Mouse (Mus musculus) layer of hippocampus, postnatal 14 days (tissue): ENCODE measurements at regions not wholly inside any gene's neighbourhood (a gene's known extent, or its start where the extent isn't known, plus 50 kb on each side); places are given as distances from the start of the nearest gene placed in this dataset.
"Not testable (repeated sequence)": the region's sequence is repeated elsewhere in the genome, so short reads cannot be mapped to it uniquely, and the experiment has no call there.

Experiments used
- DNase-seq, 2 experiments: peaks; one replicate each; pipeline ENCODE4 v3.0.0; 2021 to 2022; ENCODE audit warnings: low spot score in 2 of 2, mixed read lengths in 1 of 2

DNA sequence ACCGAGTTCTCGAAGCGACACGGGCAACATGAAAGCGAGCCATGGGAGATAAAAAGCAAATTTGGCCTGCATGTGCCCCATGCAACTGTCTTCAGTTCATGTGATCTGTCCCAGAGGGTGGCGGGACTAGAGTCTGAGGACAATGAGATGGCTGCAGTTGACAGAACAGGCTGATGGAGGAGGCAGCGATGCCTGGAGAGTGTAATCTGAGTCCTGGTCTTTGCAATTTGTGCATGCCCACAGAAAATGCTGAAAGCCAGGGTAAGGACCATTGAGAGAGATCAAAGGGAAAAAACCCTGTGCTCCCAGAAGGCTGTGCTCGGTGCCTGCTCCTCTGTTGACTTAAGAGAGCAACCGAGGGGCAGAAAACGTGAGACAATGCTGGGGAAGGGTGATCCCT, 624.8 kb upstream of the BB014433 start:
- DNase-seq: no peak

DNA sequence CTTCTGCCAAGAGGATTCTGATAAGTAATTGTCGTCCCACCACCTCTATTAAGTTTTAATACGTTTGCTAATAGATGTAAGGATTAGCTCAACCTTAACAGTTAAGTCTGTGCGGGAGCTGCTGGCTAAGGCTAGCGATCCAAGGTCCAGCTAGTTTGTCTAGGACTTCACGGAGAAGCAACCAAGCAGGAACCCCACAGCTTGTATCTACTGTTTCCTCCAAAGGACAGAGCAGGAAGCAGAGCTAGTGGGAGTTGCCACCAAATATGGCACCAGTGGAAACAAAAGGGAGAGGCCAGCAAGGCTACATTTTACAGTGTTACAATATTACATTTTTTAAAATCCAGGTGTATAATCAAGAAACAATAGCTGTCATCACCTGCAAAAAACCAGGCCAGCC, 624.4 kb upstream of the BB014433 start:
- DNase-seq: no peak

GRCm38 (mm10) chr8:15669515-15669914, 623.6 kb upstream of the BB014433 start:
- DNase-seq: no peak

DNA sequence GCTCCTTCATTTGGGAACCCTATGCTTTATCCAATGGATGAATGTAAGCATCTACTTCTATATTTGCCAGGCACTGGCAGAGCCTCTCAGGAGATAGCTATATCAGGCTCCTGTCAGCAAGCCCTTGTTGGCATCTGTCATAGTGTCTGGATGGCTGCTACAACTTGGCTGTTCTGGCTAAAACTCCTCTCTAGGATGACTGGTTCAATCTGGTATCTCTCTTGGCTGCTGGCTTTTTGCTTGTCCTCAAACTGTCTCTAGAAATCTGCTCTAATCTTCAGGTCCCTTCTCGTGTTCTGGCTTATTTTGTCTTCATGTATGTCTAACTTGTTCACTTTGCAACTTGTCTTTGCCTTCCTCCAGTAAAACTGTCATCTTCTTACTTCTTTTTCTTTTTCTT, 614.7 kb upstream of the BB014433 start:
- no peak for DNase-seq

- peak in 1 of 2 experiments; percentile 13 for DNase-seq
These were observed 589.0 kb upstream of the BB014433 start for GRCm38 (mm10) chr8:15634769-15635366.

- DNase-seq: peak in 1 of 2 experiments; percentile 10
These were observed 582.7 kb upstream of the BB014433 start for GRCm38 (mm10) chr8:15628584-15628983.

GRCm38 (mm10) chr8:15623602-15624392, 577.9 kb upstream of the BB014433 start:
- not testable (repeated sequence) for DNase-seq

- no peak for DNase-seq
These were observed 564.3 kb upstream of the BB014433 start for GRCm38 (mm10) chr8:15610217-15610616.

GRCm38 (mm10) chr8:15607598-15608215, 561.8 kb upstream of the BB014433 start:
- no peak for DNase-seq

- peak; percentile 25 to 48 for DNase-seq
These were observed 555.7 kb upstream of the BB014433 start for GRCm38 (mm10) chr8:15601531-15601930.

DNA sequence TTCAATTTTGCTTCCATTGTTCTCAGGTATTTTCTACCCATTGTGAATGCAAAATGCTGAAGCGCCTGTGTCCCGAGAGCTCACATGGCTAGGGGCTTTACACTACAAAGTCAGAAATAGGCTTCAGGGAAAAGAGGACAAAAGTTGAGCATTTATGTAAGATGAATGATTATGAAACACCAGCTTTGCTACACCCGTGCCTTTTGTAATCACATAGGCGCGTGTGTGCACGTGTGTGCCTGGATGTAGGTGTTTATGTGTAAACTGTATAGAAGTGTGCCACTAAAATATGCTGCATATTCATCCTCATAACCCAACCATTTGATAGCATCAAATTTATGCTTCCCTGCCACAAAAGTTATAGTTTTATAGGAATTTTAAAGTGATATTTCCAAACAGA, 547.2 kb upstream of the BB014433 start:
- DNase-seq: no peak

DNA sequence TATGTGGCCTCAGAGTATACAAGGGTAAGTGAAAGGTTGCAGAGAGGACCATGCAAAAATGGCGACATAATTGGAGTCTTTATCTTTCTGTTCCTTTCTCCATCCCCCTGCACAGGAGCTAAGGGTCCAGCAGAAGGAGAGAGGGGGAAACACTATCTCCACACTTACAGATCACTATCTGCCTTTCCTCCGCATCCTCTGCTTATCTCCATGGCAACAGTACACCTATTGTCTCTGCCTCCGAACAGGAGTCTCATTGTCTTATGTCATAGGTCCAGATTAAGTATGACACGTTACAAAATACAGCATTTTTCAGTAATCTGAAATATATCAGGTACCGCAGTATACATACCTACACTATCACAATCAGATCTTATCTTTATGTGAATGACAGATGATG, 537.9 kb upstream of the BB014433 start:
- no peak for DNase-seq

DNA sequence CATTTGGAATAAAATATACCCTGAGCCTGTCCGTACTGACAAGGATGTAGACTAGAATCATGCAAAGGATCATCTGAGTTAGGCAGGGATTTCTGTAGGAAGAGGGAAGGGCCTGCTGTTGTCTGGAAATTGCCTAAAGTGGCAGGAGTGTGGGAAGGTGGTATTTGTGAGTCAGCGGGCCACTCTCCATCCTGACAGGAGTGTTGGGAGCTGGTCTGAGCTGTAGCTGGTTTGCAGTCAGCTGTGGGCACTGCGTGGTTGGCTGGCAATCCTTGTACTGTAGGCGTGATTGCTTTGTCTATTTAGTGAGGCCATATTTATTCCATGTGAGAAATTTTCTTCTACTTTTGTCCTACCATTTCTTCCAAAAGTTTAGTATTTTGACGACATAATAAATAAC, 524.2 kb upstream of the BB014433 start:
- DNase-seq: no peak

DNA sequence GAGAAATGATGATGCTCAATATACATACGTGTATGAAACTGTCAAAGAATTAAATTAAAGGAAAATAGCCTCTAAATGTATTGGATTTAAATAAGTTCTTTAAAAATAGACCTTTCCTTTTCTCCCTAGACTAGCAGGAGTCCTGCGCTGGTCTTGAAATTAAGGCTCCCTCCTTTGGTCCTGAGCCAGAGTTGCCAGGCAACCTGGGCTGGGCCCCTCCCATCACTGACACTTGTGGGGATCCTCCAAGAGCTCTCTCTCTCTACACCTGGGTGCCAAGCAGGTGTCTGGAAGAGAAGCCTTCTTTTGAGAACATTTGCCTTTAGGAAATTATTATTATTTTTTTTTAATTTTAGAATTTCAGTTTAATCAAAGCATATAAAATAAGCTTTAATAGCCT, 521.9 kb upstream of the BB014433 start:
- no peak for DNase-seq

DNA sequence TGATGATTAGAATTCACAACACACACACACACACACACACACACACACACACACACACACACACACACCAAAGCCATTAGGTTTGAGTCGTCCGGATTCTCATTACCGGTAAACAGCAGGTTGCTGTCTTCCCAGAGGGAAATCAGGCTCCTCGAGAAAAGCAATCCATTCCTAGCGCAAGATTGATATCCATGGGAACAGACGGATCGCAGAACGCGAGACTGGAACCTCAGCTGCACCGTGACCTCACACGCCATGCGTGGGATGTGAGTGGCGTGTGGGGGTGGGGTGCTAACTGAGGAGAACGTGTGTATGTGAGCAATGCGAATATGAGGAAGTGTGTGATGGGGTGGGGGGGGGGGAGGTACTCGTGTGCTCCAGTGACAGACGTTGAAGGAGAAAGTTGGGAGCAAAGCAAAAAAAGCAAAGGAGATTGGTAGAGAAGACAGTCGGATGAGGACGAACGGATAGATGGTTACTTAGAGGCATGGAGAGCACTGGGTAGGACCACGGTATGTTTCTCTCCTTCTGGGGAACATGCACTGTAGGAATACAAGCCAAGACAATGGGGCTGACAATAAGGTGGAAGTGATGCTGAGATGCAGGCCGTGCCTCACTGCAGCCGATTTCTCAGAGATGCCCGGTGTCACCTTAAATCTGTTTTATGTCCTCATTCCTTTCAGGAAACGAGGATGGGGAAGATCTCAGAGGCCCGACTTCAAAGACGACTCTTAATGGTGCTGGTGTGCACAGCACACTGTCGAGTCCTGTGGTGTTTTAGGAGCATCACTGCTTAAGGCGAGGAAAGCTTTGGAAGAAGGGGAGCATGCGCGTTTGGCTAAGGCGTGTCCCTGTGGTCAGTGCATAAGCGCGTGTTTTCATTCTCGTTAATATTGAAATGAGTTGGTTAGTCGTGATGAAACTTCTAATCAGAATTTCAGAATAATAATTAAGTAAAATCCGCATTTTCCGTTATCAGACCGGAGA, 516.7 kb upstream of the BB014433 start:
- peak; percentile 26 to 54 for DNase-seq

DNA sequence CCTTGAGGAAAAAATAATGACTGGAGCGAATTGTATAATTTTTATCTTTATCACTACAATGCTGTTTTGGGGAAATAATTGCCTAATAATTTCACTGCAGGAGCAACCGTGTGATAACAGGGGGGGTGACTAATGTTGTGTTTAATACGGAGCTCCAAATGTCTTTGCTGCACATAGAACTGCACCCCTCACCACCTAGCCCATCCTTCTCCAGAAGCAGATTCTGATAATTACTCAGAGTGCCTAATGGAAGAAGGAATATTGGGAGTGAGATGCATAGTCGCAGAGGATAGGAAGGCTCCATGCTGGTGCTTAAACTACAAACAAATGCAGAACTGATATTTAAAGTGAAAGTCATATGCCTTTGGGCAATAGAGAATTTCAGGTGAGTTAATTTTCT, 486.1 kb upstream of the BB014433 start:
- no peak for DNase-seq

DNA sequence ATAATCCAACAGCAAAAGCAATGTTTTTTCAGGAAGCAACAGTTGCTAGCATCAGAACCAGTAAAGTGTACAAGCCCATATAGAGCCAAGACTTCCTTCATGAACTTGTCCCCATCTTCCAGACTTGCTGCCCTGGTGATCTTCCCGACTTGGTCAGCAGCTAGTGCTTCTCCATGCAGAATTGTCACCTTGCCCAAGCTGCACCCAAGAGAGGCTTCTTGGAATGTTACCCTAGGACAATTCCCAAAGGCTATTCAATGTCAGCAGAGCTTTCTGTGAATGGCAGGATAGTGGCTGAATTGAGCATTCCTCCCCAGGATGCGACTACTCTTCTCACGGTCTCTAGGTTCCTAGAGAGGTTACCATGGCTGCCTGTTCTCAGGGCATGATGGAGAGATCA, 479.6 kb upstream of the BB014433 start:
- DNase-seq: no peak

GRCm38 (mm10) chr8:15519896-15520295, 474.0 kb upstream of the BB014433 start:
- DNase-seq: peak; percentile 65 to 89

DNA sequence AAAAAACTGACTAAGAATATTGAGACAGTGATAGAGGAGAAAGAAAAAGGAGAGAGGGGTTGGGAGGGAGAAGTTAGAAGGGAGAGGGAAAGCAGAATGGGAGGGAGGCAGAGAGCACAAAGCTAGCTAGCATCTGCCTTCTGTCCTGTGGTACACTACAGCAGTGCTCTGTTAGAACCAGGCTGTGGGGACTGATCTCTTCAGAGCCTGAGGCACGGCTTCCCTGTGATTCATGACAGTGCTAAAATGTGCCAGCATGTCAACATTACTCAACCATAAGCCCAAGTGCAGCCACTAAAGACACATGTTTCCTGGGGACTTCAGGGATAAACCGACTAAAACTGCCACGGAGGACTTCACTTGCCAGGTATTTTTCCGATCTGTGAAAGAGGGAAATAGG, 455.1 kb upstream of the BB014433 start:
- no peak for DNase-seq

GRCm38 (mm10) chr8:15497566-15497965, 451.7 kb upstream of the BB014433 start:
- no peak for DNase-seq

DNA sequence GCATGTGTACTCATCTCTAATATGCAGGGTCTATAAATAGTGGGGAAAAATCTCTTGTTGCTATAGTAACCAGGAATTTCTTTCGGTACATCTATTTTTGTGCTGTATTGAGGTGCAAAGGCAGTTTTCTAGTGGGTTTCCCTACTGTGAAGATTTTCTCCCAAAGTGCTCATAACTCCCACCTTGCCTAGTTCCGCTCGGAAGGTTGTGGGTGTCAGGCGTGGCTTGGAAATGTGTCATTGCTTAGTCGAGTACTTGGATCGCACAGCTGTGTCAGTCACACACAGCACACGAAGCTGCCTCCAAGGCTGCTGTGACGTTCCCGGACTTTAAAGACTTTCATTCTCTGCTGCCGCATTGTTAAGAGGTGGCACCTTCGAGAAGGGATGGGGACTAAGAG, 450.4 kb upstream of the BB014433 start:
- DNase-seq: peak in 1 of 2 experiments; percentile 36
